Mouse (Mus musculus): ENCODE results near the gene Bpifb2.

Gene Bpifb2

GRCm38 (mm10) chr2:153931125-153931524 lies 56.3 kb downstream of the Bpifb2 start:
- no peak for DNase-seq (ENCODE audit: low spot score in 2 of 2)

GRCm38 (mm10) chr2:153933311-153933710 lies 58.5 kb downstream of the Bpifb2 start:
- no peak for DNase-seq (ENCODE audit: low spot score in 2 of 2)

DNA sequence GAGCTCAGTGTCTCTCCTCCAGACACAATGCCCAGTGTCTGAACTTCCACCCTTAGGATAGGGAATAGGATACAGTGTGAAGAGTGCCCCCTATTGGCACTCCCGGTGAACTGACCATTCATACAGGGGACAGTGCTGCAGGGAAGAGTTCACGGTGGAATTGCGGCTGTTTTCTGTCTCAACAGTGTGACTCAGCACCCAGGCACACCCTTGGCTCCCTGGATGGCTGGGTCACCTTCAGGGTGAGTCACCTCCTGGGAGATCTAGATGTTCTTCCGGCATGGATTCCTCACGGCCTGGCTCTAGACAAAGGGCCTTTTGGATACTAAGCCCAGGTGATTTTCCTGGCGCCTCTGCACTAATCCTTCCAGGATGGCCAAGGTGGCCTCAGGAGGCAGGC lies 60.5 kb downstream of the Bpifb2 start:
- no peak for DNase-seq (ENCODE audit: low spot score in 2 of 2)

- no peak for DNase-seq (ENCODE audit: low spot score in 2 of 2)
These were observed 63.0 kb downstream of the Bpifb2 start, which contains the start of gene Bpifb4 for GRCm38 (mm10) chr2:153937843-153938242. Gene Bpifb4 (plus strand): TSS chr2:153938212.

DNA sequence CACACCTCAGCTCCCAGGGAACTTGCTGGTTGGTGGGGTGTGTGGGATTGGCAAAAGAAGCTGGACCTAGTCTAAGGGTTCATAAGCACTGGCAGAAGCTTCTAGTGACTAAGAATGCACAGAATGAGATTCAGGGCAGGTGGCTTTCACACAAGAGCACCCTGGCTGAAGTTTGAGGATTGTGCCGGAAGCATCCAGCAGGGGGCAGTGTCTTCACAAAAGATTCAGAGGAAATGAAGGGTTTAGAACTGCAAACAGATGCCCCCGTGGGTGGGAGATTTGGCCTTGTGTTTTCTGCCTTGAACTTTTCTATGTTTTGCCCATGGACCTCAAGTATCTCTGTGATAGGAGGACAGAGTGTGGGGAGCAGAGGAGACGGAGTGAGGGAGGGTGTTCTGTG lies 68.7 kb downstream of the Bpifb2 start:
- no peak for DNase-seq (ENCODE audit: low spot score in 2 of 2)

DNA sequence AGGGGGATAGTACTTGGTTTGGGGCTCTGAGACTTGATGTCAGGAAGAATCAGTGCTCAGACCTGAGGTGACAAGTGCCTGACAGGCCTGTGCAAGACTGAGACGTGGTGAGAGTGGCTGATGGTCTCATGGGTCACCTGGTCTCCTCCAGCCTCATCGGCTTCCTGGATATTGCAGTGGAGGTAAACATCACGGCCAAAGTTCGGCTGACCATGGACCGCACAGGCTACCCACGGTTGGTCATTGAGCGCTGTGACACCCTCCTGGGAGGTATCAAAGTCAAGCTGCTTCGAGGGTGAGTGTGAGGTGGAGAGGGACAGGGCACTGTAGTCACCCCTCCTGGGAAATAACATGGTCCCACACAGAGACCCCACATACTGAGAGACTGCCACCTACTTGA lies 69.7 kb downstream of the Bpifb2 start:
- DNase-seq (ENCODE audit: low spot score in 2 of 2) = no peak

Measured in urinary bladder, postnatal 4 days (tissue).